Mouse (Mus musculus) spleen, postnatal 10 days (tissue): Measurements from ENCODE around the gene Brca2.

ENCODE experiments used
- DNase-seq, 2 experiments: peaks; one replicate each; pipeline ENCODE4 v3.0.0; 2021 to 2022; ENCODE audit warnings: low spot score in 2 of 2

Brca2 gene

DNA sequence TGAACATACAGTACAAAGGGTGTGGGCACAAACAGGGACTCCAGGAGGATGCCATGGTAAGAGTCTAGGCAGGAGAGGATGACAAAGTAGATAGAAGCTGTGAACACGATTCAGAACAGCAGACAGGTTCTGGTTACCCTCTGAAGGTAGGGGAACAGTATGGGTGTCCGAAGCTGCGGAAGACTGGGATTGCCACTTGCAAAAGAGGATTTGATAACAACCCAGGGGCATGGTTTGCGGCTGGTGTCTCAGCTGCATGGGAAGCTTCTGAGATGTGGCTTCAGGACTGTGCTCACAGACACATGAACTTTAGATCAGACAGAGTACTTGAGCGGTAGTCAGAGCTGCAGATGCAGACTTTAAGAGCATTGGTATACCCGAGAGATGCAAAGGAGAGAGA, 42.0 kb downstream of the Brca2 start:
- DNase-seq = no peak

DNA sequence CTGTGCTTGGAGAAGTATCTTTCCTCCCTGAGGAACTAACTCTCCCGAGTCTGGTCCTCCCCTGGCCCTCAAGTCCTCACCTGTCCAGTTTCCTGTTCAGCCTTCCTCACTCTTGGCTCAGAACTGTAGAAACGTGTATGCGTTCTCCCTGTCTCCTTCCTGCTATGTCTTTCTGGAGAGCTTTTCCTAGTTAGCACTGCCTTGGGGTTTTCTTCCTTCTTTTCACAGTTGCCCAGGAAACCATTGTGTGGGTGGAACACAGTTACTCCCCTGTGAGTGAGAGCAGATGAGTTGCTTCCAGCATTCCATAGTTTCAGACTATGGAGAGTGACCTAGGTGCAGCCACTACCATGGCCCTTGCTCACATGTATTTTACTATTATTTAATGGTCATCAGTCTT, 43.8 kb downstream of the Brca2 start:
- DNase-seq = no peak

DNA sequence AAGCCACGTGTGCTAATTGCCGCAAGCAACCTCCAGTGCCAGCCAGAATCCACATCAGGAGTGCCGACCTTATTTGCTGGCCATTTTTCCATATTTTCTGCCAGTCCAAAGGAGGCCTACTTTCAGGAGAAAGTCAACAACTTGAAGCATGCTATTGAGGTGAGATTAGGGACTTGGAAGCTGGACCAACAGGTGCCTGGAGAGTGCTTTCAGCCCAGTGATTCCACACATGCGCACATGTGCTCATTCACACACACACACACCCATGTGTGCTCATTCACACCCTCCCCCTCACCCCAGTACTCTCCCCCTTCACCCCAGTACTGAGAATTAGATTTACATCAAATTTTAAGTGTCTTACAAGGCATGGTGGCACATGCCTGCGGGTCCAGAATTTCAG, 44.5 kb downstream of the Brca2 start:
- no peak for DNase-seq

DNA sequence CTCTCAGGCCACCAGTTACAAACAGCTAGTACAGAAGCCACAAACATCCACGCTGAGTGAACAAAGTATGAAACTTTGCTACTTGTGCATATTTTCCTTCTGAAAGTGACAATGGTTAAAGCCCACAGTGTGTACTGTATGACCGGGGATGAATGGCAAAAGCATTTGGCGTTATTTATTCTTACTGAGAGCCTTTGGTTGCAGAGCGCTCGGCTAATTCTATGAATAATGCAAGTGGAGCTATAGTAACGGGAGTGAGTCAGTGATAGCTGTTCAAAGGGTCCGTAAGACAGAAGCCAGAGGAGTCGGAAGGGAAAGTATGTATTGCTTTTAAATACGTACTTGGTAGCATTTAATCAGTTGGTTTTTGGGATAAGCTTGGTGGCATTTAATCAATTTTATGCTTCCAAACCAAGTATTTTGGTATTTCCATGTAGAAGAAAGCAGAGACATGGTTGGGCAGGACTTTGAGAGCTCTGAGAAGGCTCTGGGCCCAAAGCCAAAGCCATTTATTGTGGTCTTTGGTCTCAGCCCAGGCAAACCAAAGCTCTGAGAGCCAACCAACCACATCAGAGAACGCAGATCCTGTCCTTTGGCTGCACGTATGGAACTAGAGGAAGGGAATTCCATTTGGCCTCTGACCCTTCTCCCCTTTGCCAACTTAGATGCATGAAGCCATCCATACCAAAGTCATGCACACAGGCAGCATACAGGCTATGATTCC, 48.2 kb downstream of the Brca2 start:
- no peak for DNase-seq

DNA sequence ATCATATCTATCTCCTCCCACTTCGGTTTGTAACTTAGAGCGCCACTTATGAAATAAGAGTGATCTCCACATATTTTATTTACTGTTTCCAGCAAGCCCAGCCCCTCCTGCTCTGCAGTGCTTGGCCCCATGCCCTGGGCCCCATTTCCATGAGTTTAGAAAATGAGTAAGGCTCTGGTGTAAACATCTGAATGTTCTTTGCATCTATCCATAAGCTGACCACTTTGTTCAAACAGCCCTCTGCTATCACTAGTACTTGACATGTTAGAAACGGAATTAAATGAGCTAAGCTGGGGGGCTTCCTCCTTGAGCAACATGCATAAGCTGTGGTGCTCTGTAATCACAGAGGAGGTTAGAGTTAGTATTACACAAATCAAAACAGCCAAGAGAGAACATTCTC, 52.0 kb downstream of the Brca2 start:
- no peak for DNase-seq

DNA sequence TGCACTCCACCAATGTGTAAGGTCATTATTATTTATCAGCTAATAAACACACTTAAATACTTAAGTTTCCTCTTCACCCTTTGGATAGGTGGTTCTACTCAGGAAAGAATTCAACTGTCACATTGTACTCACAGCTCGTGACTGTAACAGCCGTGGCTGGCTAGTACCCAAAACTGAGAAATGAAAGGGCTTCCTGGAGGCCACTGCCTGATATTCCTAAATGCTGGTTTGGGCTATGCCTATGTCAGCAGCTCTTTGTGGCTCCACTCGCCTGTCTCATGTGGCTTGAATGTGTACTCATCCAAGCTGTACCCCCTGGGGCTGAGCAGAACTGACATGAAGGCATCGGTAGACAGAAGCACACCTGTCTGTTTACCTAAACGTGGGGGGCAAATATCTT, 52.5 kb downstream of the Brca2 start:
- no peak for DNase-seq

DNA sequence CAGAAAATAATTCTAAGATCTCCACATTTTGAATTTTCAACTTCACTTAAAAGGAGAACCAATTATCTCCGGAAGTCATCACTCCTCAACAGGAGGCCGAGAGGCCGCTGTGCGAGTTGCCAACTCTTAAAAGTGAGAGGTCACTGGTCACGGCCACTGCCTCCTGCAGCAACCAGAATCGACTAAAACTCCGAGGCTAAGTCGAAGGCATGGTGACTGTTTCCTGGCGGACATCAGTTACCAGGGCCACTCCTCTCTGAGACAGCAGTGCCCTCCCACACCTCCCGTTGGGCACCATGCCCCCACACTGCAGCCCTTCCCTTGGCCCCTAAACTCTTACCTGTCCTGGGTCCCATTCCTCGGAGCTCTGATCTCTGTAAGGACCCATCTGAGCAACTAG, 54.4 kb downstream of the Brca2 start:
- no peak for DNase-seq

DNA sequence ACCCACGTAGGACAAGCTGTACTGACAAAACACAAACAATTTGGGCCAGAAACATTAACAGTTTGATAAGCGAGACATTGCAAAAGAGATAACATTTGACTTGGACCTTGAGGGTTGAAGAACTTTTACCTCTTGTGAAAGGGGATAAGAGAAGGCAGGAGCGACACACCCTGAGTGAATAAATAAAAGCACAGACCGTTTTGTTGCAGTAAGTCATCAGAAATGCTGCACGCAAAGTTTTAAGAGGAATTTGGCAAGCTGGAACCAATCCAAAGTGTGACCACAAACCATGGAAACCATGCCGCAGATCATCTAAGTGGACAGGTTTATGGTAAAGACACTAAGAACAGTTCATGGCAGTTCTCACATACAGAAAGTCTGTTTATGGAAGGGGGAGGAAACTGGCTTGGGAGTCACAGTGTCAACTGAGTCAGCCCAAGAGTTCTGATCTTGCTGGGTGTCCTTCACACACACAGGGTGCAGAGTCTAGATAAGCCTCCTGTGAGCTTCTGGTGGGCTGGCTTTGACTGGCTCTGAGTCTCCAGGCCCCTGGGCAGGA, 56.3 kb downstream of the Brca2 start:
- DNase-seq = no peak

DNA sequence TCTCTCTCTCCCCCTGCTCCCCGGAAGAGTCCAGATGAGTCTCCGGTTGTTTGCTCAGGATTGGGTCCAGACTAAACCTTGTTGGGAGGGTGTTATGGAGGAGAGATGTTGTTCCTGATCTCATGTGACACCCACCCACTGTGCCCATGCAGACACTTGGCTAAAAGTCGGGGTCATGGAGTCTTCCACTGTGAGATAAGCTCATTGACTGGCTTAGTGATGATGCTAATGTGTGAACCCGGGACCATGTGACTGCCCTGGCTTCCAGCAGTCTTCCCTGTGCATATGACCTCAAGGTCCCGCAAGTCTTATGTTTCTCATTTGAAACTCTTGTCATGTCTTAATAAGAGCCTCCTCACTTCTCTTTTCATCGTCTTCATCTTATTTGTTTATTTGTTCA, 58.8 kb downstream of the Brca2 start:
- no peak for DNase-seq

DNA sequence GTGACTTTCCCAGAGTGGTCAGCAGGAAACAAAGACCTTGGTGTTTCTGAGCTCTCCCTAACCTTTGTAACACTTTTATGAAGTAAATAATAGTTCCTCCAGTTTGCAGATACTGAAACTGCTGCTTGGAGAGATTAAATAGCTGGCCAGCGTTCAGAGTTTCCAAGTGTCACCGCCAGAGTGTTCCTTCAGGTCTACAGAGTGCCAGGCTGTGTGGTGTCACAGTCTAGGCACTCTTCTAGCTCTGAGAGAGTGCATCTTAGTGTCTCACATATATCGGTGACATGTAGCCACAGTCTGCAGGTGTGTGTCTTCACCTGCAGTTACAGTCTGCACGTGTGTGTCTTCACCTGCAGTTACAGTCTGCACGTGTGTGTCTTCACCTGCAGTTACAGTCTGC, 60.8 kb downstream of the Brca2 start:
- no peak for DNase-seq

DNA sequence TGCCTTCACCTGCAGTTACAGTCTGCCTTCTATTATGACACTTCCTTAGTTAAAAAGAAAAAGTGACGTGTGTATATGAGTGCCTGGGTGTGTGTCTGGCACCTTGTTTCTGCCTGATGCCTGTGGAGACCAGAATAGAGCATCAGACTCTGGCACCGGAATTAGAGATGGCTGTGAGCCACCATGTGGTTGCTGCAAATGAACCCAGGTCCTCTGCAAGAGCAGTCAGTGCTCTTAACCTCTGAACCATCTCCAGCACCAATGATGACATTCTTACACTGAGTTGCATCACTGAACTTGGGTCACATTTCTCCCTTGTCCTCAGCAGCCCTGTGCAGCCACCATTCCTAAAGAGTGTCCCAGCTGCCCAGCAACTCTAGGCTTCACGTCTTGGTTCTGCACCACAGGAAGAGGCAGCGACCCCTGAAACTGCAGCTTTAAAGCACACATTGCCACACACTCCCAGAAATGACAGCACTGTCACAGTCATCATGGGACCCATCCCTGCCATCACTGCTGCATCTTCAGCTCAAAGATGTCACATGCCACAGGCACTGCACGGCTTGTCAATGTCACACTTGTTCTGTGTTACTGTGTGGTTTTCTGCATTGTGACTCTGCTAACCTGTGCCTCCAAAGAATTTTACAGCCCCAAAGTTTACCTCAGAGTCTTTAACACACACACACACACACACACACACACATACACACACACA, 61.3 kb downstream of the Brca2 start:
- DNase-seq = no peak

DNA sequence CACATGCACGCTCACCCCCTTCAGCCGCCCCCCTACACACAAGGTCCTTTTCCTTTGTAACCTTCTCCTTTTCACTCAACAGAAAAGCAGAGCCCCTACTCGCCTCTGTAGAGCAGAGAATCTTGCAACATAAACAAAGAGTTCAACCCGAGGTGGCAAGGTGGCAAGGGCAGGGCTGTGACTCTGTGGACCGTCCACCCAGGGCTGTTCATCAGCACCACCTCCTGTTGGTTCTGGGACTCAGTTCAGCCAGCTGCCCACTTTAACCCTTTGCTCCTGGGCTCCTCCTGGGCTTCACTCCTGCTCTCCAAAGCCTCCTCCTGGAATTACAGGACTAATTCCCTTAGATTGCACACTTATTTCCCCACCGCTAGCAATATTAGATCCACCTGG, 61.9 kb downstream of the Brca2 start:
- DNase-seq = no peak

DNA sequence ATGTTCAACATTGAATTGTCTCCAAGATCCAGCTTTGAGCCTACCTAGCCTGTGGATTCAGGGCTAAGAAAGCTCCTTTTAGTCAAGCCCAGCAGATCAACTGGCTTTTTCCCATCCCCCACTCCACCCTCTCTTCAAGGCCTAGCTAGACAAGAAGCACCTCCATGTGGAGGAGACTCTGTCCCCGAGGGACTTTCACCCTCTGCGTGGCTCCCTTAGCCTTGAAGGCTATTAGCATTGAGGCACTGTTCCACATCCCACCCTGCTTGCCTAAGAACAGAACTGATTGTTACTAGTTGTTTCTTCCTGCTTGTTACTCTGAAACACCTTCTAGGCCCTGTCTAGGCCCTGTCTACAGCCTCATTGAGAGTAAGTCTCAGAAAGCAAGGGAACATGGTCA, 67.5 kb downstream of the Brca2 start:
- DNase-seq = no peak

DNA sequence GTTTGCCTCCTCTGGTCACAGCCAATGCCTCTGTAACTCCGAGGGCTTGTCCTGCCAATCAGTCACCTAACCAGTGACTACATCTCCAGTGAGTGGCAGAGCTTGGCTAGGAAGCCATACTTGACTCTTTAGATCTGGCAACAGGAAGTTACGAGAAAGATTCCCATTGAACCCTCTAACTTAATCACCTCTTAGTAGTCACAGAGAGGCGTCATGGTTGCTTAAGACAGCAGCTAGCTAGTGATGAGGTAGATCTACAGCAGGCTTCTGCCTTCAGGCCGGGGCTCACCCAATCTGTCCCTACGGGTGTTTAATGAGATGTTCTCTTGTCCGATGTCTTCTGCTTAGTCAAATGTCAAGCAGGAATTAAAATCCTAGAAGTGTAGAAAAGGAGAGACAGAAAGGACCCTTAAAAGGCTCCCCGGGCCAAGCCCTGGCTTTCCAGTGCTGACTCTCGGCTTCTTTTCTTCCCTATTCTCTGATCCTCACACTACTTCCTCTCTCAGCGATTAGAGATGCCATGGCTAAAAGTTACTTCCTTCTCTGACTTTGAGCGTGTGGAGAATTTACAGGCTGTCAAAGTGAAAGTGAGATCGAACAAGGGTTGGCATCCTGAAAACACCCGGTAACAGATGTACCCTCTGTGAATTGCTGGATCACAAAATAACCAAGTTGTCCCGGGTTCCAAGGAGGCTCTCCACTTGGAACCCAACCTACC, 69.9 kb downstream of the Brca2 start:
- DNase-seq = no peak

DNA sequence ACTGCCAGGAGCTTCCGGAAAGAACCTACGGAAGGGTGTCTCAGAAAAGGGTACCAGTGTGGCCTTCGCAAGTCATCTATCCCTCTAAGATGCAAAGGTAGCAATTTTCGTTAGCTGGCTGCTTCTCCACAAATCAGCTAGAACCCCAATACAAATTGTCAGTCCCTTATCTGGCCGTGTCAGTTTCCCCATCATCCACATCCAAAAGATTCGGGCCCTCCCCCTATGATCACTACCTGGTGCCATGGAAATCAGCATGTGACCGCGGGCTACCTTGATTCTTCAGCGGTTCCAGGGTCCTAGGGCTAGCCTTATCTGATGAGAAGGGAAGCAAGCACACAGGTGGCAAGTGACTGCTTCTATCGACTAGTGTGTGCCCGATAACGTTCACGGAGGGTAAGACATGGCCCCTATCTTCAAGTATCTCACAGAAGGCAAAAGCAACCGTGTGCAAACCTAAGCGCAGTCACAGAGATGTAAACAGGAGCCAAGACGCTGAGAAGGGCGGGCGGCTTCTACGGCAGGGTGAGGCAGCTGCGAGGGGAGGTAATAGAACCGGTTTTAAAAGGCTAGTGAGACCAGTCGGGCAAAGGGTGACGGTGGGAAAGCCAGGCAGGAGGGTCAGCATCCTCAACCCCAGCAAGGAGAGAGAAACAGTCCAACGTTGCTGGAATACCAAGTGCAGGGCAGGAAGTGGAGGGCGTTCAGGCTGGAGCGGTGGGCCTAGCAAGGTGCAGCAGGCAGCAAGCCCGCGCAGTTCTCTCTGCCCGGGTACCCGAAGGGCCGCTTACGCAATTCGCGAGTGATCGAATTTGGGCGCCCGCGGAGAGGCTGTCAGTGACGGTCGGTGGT, 70.7 kb downstream of the Brca2 start:
- DNase-seq = peak; percentile 68 to 69

DNA sequence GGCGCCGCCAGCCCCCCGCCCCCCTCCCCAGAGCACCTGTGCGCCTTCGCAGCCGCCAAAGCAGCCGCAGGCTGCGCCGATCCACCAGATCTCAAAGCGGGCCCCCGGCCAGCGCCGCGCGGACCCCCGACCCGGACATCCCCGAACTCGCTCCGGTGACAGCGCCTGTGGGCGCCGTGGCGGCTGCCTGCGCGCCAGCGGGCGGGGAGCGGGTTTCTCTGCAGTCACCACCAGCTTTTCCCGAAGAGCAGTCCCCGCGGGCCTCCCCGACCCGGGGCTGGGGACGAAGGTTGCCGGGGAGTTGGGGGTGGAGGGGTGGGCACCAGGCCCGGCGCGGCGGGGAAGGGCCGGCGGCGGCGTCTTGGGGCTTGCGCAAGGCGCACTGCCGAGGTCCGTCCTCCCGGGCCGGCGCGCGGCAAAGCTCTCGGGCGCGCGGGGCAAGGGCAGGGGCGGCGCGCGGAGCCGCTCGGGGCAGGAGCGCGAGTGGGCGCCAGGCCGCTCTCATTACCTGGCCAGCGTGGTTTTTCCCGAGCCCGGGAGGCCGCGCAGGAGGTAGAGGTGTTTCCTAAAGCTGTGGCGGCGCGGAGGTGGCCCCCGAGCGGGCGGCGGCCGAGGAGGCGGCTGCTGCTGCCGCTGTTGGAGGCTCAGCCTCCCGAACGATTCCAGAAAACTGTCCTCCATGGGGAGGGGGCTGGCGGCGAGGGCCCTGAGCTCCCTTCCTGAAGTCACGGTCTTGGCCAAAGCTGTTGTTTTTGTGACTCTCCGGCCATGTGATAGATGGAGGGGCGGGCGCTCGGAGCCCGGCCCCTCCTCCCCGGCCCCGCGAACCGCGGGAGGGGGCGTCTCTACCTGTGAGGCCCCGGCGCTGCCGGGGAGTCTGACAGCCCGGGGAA, 71.6 kb downstream of the Brca2 start:
- peak; percentile 64 to 72 for DNase-seq

DNA sequence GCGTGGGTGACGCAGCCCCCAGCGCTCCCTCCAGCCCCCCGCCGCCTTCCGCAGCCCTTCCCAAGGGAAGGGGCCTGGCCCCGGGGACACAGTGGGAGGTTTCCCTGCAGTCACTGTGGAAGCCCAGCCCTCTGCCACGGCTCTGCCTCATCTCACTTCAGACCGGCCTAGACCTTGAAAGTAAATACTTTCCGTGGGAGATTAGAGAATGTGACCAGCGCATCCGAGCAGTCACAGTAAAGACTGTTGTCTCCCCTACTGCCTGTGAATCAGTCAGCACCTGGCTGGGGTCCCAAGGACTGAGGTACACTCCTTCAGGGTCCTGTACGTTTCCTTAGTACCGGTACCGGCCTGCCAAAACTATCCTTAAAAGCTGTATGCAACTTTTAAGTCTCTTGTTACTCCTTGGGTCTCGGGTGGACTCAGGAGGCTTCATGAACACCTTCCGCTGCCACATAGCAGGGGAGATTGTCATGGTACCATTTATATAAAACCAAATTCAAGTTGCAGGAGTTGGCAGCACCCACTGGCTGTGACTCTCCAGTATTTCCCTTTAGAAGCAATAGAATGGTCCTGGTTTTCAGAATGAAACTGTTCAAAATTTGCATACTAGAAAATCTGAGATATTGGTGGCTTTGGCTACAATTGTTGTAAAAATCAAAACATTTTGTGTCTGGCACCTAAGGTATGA, 72.4 kb downstream of the Brca2 start:
- peak in 1 of 2 experiments; percentile 50 for DNase-seq

DNA sequence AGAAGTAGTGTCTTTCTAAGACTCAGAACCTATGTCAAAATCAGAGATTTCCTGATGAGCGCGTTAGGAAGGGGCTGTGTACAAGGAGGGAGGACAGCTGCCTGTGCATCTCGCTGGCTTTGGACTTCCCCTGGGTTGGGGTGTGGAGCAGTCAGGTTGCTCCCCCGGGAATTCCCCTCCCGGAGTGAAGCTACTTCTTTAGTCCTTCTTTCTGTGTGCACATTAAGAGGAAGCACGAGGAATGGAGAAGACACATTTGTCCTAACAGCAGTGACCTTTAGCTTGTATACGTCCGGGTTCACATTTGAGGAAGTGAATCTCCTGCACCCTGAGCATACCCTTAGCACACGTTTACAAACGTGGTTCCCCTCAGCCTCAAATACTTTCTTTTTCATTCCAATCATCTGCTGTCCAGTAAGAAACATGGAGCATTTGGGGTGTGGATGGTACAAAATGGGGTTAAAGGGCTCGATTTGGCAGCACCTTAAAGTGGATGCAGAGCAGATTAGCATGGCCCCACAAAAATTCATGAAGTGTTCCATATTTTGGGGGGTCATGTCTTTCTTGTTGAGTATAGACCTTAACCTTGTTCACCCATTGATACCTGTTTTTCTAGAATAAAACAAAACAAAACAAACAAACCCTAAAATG, 73.1 kb downstream of the Brca2 start:
- peak in 1 of 2 experiments; percentile 54 for DNase-seq

DNA sequence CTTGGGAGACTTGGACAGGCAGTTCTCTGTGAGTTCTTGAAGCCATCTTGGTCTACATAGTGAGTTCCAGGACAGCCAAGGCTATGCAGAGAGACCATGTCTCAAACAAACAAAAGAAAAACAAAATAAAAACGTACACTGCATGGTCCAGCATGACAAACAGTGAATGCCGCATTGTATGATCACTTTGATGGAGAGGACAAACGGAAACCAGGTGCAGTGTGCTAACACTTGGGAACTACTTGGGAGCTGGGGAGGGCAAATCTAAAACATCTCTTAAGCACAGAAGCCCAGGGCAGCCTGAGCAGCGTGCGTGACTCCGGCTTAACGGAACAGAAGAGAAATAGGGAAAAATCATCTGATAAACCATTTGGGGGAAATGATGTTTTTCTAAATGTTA, 74.7 kb downstream of the Brca2 start, which contains the start of gene N4bp2l1:
Gene N4bp2l1, minus strand, starts transcription at position 101 of the 400 bp plus-strand sequence.
- DNase-seq = no peak
